Mouse (Mus musculus): ENCODE measurements at regions not wholly inside any gene's neighbourhood (a gene's known extent, or its start where the extent isn't known, plus 50 kb on each side); places are given as distances from the start of the nearest gene placed in this dataset.

GRCm38 (mm10) chr1:194330471-194330870 lies 287.5 kb upstream of the Plxna2 start:
- no peak for DNase-seq

DNA sequence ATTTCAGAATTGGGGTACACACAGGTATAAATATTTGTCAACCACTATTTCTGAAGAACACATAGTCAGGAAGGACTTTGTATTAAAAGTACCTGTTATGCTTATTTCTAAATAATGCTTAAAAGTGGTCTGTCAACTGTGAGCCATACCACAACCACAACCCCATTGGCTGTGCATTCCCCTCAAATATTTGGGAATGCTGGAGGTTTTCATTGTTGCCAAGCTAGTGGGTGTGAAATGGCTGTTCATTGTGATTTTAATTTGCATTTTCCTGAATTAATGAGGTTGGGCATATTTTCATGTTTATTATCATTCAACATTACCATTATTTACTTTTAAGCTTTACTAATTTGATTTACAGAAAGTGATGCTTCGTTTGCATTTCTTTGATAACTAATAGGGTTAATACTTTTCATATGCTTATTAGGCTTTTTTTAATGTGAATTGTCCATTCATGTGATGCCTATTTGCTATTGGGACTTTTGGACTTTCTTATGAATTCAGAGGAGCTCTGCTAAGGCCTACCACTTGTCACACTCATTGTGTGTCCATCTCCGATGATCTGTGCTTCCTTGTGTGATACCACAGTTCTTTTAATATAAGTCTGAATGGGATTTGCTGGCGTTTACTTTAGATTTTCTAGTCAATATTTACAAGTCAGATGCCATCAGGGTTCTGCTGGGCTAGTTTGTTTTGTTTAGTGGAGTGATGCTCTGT lies 297.5 kb upstream of the Plxna2 start:
- DNase-seq, result no peak

DNA sequence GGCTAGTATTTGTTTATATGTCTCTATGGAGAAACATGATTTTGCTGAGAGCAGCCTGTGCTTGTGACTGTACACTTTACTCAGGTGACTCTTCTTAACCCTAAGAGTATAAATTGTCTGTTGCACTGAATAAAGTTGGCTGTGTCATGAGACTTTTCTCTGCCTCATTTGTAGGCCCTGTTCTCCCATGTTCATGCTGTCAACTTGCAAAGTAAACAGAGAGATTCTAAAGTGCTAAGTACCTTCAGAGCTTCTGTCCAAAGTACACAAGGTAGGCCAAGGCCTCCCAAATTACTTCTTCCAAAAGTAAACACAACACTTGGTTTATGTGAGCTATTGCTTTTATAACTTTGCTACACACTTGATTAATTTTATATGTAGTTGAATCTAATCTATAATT lies 299.7 kb upstream of the Plxna2 start:
- DNase-seq, result no peak

DNA sequence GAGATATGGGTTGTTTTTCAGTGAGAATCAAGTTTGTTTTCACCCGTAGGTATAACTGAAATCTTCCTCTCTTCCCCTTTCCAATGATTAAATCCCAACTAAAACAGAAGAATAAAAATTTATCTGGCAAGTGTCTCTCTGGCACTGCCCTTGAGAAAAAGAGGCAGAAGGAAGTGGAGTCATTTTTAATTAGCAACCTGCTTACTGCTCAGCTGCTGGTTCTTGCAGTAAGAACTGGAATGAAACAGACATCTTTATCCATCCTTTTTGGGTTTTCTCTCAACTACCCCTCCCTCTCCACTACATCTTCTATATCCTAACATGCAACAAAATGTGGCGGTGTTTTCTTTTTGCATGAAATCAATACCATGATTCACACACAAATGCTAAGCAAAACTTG lies 302.4 kb upstream of the Plxna2 start:
- no peak for DNase-seq

DNA sequence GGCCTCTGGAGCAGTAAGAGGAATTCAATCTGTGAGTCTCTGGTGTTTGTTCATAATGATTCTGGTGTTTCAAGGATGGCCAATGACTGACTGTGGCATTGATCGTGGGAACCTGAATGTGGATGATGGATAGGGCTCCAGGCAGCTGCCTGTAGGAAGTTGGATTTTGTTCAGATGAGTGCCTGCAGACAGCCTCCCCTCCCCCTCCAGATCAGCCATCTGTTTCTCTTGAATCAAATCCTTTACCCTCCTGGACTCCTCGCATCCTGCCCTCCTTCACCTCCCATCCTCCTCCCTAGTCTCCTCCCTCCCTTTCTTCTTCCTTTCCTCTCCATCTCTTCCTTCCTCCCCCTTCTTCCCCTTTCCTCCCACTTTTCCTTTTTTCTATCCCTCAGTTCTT lies 307.6 kb upstream of the Plxna2 start:
- DNase-seq, result no peak

DNA sequence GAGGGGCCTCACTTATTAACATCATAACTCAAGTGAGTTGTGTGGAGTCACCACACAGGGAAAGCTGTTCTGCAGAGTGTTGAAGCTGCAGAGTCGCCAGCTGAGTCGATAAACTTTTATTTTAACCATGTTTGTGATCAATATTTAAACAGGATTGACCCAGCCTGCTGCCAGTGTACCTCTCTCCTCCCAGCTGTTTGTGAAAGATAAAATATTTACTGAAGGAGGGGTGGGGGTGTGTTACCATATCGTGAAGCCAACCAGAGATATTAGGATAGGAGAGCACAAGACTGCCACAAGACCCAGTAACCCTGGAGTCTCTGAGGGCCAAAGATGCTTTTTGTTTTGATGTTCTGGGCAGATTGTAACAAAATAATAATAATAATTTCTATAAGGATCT lies 309.4 kb upstream of the Plxna2 start:
- DNase-seq, result no peak

DNA sequence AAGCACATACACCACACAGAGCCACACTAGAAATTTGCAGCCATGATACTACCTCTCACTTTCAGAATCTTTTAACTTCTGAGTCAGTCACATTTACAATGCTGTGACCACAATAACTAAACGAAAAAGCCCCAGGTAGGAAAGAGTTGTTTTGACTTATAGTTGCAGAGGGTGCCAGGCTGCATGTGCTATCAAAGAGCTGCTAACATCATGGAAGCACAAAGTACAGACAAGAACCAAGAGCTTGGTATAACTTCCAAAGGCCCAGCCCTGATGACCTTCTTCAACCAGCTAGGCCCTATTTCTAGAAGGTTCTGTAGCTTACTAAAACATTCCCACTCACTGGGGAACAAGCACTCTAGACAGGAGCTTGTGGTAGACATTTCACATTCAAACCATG lies 314.1 kb upstream of the Plxna2 start:
- DNase-seq, result no peak

DNA sequence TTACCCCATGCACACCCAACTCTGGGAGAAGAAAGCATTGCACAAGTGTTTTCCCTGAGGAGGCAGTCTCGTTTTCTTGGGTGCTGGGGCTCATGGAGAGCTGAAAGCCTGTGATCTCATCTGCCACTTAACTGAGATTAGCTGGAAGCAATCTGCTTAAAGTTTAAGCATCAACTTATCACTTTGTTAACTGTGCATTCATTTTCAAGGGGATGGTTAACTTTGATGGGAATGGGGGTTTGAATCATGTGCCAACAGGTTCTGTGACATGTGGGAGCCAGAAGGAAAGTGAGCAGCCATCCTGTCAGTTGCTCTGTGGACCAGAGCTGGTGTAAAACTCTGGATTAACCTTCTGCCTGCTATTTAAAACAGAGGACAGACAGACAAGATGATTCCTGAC lies 315.2 kb upstream of the Plxna2 start:
- no peak for DNase-seq

- DNase-seq, result no peak
Observed at GRCm38 (mm10) chr1:194281941-194282340, 336.1 kb upstream of the Plxna2 start.

DNA sequence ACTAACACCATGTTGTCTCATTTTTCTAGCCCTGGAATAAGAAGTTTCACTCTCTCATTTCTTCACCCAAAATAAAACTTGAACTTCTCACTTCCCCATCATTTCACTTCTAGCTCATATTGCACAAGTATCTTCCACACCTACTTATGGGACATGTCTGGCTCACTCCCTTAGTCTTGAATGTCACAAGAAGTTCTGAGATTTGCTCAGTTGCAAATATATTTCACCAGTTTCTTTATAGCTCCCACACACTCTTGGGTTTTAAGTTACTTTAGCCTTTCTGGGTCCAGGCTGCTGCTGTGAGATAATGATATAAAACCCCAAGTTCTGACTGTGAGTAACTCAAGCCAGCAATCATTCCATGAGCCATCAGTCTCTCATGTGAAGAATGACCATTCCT lies 350.0 kb upstream of the Plxna2 start:
- DNase-seq, result no peak

- DNase-seq, result no peak
Observed at GRCm38 (mm10) chr1:194262374-194262773, 355.6 kb upstream of the Plxna2 start.

- no peak for DNase-seq
Observed at GRCm38 (mm10) chr1:194259957-194260356, 358.1 kb upstream of the Plxna2 start.

DNA sequence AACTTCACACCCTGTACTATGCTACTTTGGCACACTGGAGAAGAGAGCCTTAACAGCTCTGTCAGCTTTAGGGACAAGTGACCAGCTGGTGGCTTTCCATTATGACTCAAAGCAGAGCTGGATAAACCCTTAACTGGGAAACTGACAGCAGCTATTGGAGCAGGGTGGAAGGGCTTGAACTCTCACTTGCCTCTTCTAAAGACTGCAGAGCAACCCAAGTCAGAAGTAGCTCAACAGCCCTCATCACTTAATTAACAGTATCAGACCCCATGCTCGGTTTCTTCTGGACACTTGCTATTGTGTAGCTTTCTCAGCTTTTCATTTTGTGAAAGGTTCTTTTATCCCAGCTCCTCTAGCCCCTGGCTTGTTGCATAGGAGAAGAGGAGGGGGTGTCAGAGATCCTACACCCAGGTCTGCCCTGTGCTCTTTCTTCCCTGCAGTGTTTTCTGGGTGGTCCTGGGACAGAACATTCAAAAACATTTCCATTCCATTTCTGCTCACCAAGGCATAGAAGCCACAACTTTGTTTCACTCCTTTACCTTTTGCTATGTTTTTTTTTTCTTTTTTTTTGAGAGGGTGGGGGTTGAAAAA lies 373.1 kb upstream of the Plxna2 start:
- no peak for DNase-seq

- no peak for DNase-seq
Observed at GRCm38 (mm10) chr1:194241111-194241510, 376.9 kb upstream of the Plxna2 start.

DNA sequence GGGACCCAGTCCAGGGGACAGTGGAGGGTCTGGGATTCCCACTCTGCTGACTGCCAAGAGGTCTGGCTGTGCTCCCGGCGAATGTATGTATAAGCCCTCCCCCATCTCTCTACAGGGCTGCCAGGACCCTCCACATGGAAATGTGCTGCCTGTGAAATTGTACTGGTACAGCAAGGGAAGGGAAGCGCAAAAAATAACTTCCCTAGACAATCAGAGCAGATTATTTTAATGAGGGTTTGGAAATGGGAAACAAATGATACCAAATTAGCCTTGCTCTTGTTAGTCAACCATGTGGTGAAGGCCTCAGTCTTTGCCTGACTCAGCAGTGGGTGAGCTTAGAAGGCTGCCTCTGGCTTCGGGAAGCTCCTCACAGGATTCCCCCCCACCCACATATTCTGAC lies 386.8 kb upstream of the Plxna2 start:
- no peak for DNase-seq

DNA sequence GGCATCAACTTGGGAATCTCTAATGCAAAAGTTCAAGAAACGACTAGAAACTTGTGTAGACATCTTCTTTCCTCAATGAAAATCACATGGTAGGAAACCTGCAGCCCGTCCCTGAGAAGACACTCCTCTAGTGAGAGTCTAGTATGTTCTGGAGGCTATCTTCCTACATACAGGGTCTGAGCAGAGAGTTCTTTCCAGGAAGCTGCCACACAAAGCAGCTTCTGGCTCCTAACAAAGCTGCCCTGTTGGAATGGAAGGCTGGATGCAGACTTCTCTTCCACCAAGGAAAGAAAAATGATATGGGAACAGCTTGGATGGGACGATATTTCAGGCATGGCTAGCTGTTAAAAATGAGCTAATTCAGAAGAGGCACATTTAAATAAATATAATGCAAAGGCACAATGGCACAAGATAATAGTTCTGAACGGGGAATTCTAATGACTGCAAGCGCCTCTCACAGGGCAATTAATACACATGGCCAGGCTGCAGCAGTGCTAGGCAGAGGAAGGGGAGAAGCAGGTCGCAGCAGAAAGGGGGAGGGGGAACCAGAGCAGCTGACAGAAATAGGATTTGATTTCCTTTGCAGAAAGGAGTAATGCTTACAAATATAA lies 391.4 kb upstream of the Plxna2 start:
- DNase-seq, result no peak

- no peak for DNase-seq
Observed at GRCm38 (mm10) chr1:194225786-194226185, 392.2 kb upstream of the Plxna2 start.

DNA sequence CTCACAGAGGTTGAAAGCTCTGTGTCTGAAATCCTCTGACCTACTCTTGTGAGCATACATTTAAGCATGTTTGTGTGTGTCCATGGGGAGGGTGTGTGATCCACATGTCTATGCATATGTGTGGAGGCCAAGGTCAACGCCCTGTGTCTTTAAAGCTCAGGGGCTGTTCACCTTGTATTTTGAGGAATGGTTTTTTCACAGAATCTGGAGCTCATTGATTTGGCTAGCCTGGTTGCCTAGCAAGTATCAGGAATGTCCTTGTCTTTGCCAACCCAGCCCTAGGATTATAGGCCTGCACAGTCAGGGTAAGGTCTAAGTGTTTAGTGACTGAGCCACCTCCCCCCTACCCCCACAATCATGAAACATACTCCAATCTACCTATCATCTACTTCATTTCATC lies 394.0 kb upstream of the Plxna2 start:
- no peak for DNase-seq

GRCm38 (mm10) chr1:194223610-194224009 lies 394.4 kb upstream of the Plxna2 start:
- no peak for DNase-seq

GRCm38 (mm10) chr1:194223015-194223414 lies 395.0 kb upstream of the Plxna2 start:
- peak; percentile 86 for DNase-seq

- no peak for DNase-seq
Observed at GRCm38 (mm10) chr1:194208034-194209000, 409.7 kb upstream of the Plxna2 start.

- peak; percentile 39 for DNase-seq
Observed at GRCm38 (mm10) chr1:194197516-194197915, 420.5 kb upstream of the Plxna2 start.

GRCm38 (mm10) chr1:194182293-194182692 lies 435.7 kb upstream of the Plxna2 start:
- no peak for DNase-seq

Measured in kidney, postnatal 14 days (tissue).